11 mouse cellular contexts compared by ENCODE assay signal in genomic region chr4:106815396-106816324, GRCm38 (mm10). TPM values are rescaled to one million over a fixed set of nuclear protein-coding genes. Genes with fewer than 3 reads are reported as not detected.
DNase-seq lines count a peak whose midpoint lies in the region; ATAC-seq and TF ChIP-seq lines count a peak whose summit lies in the region.
"Had no signal": no experiment of that assay in that cellular context is flagged by ENCODE, and none has a peak within 500 bp of the region (broad histone marks: within the 10 kb centered on the region; RNA-seq: fewer than 3 reads in every experiment).

No protein-coding gene starts in this region.

- no peaks in the 10 kb centered on the region for H3K27me3 ChIP-seq in heart, embryonic 14.5 days (ENCODE audit: control insufficient read depth, insufficient read depth, low read length)
- H3K27me3 ChIP-seq in limb, embryonic 14.5 days (ENCODE audit: control insufficient read depth, insufficient read depth, low read length), result no peaks in the 10 kb centered on the region

- no peak for DNase-seq in heart, adult 9 months (ENCODE audit: low spot score in 2 of 2)
- peak; percentile 3 for DNase-seq in thymus, postnatal 4 days
- DNase-seq in thymus, postnatal 36 days, result no peak
- no peak for DNase-seq in limb, embryonic 14.5 days (ENCODE audit: low spot score)
- no peak for DNase-seq in frontal cortex, postnatal 10 days (ENCODE audit: low spot score in 2 of 2)
- DNase-seq in gastrocnemius, adult 8-10 months (ENCODE audit: low spot score in 2 of 2), result no peak
- DNase-seq in adrenal gland, adult 2 months, result no peak
- DNase-seq: adrenal gland, postnatal 36 days; B cell, adult 2 months; lung, embryonic 14.5 days had no signal

- no peaks in the 10 kb centered on the region for H3K36me3 ChIP-seq in heart, embryonic 14.5 days (ENCODE audit: control insufficient read depth, insufficient read depth, low read length)
- no peaks in the 10 kb centered on the region for H3K36me3 ChIP-seq in limb, embryonic 14.5 days (ENCODE audit: control insufficient read depth, insufficient read depth, low read length)

- H3K4me1 ChIP-seq in heart, embryonic 14.5 days (ENCODE audit: control insufficient read depth in 2 of 2, insufficient read depth in 2 of 2, low read length in 2 of 2), result no peaks in the 10 kb centered on the region
- peaks cover 9% of the 10 kb centered on the region; the same call in 1 of the 2 replicates for H3K4me1 ChIP-seq in limb, embryonic 14.5 days (ENCODE audit: control insufficient read depth, insufficient read depth, low read length)

- WGBS in heart, embryonic 14.5 days, result 74% methylated on average over 24 of the region's 25 CpGs
- 29% methylated on average over 21 of the region's 25 CpGs for WGBS in limb, embryonic 14.5 days

- no peaks in the 10 kb centered on the region for H3K9me3 ChIP-seq in heart, embryonic 14.5 days (ENCODE audit: control insufficient read depth, low read length)
- H3K9me3 ChIP-seq in limb, embryonic 14.5 days (ENCODE audit: control insufficient read depth, low read length), result no peaks in the 10 kb centered on the region

- H3K4me3 ChIP-seq in heart, embryonic 14.5 days (ENCODE audit: control insufficient read depth in 1 of 2, insufficient read depth in 1 of 2, low read depth in 1 of 2, low read length in 2 of 2), result no peak overlapping the region
- no peak overlapping the region for H3K4me3 ChIP-seq in limb, embryonic 14.5 days (replicated peaks; ENCODE audit: low read length)

- no peak overlapping the region for H3K27ac ChIP-seq in heart, embryonic 14.5 days (replicated peaks in 1 of 2; ENCODE audit: control insufficient read depth in 1 of 2, insufficient read depth in 1 of 2, low read depth in 2 of 2, low read length in 2 of 2)
- H3K27ac ChIP-seq in limb, embryonic 14.5 days (replicated peaks; ENCODE audit: low read depth, low read length), result no peak overlapping the region

- TF ChIP-seq POLR2A in limb, embryonic 14.5 days (IDR thresholded peaks at IDR 0.05; ENCODE audit: borderline replicate concordance, extremely low read depth, insufficient read depth, insufficient read length), result no peak

- no peak overlapping the region for H3K9ac ChIP-seq in heart, embryonic 14.5 days (ENCODE audit: low read length)
- H3K9ac ChIP-seq in limb, embryonic 14.5 days (ENCODE audit: low read depth, low read length, severe bottlenecking), result no peak overlapping the region
- H3K9ac ChIP-seq: lung, embryonic 14.5 days had no signal

- peak; percentile 32; the same call in 1 of the 2 replicates for ATAC-seq in heart, embryonic 14.5 days (ENCODE audit: insufficient number of reproducible peaks, insufficient read depth, low FRiP score, low read depth)
- ATAC-seq in limb, embryonic 14.5 days (ENCODE audit: low FRiP score, low read depth), result no peak; the same call in 1 of the 2 replicates

- no peak overlapping the region for H3K4me2 ChIP-seq in heart, embryonic 14.5 days (ENCODE audit: low read length)
- H3K4me2 ChIP-seq in limb, embryonic 14.5 days (replicated peaks; ENCODE audit: low read depth, low read length, severe bottlenecking), result peak overlapping the region; percentile 32
- H3K4me2 ChIP-seq: lung, embryonic 14.5 days had no signal

RNA-seq across cellular contexts. Expression of gene Acot11, which starts 10.9 kb away (rescaled TPM):
- 5.0 and 6.0 TPM in 2 replicates for polyA plus RNA-seq in heart, embryonic 14.5 days (2014; fragmentation: Nextera tagmentation; extraction: Ambion mirVana)
- polyA plus RNA-seq in limb, embryonic 14.5 days (2012; rRNA removed), result 6.1 and 6.7 TPM in 2 replicates
- 3.7 and 4.3 TPM in 2 replicates for polyA plus RNA-seq in limb, embryonic 14.5 days (2014; fragmentation: Nextera tagmentation; extraction: Ambion mirVana)
- total RNA-seq in gastrocnemius, adult 8-10 months (2022), result 10 to 100 TPM in 2 of 4 experiments, 1 to 10 TPM in 2; 9.1 to 12.9 (median 10.1) TPM
- 10 to 100 TPM; 46.7 to 84.2 TPM for total RNA-seq in adrenal gland, adult 2 months (2021)
- 21.2 and 23.2 TPM in 2 replicates for polyA plus RNA-seq in adrenal gland, adult 2 months (2012; rRNA removed)
